Mouse (Mus musculus) liver, embryonic 15.5 days (tissue): ENCODE results near the gene Upf3a. TPM values are rescaled to one million over a fixed set of nuclear protein-coding genes. Genes with fewer than 3 reads are reported as not detected.
"Not testable (repeated sequence)": the region's sequence is repeated elsewhere in the genome, so short reads cannot be mapped to it uniquely, and the experiment has no call there.

Source experiments
- ATAC-seq: fragments of 200-750 bp; cut with Nextera tagmentation; 2 replicates; pipeline ENCODE4 v1.8.0; 2017; ENCODE audit warnings: moderate number of reproducible peaks, mild to moderate bottlenecking, moderate library complexity; ENCODE audit not compliant: insufficient read depth
- H3K27ac ChIP-seq: fragments of 300-500 bp; sonication (generic); replicated peaks from 2 replicates; pipeline ENCODE4 v1.5.1; 2015; ENCODE audit warnings: mild to moderate bottlenecking, inconsistent platforms
- H3K27me3 ChIP-seq: fragments of 300-500 bp; sonication (generic); 2 replicates; pipeline ENCODE4 v1.6.1; 2015; ENCODE audit warnings: mild to moderate bottlenecking, inconsistent platforms
- H3K36me3 ChIP-seq: fragments of 300-500 bp; sonication (generic); replicated peaks from 2 replicates; pipeline ENCODE4 v1.6.1; 2015; ENCODE audit warnings: moderate library complexity, mild to moderate bottlenecking, inconsistent platforms
- H3K4me1 ChIP-seq: fragments of 300-500 bp; sonication (generic); replicated peaks from 2 replicates; pipeline ENCODE4 v1.6.1; 2015; ENCODE audit warnings: inconsistent platforms
- H3K4me2 ChIP-seq: fragments of 300-500 bp; sonication (generic); 2 replicates; pipeline ENCODE4 v1.6.1; 2015; ENCODE audit warnings: moderate library complexity, mild to moderate bottlenecking, inconsistent platforms
- H3K4me3 ChIP-seq: fragments of 300-500 bp; sonication (generic); replicated peaks from 2 replicates; pipeline ENCODE4 v1.5.1; 2015; ENCODE audit warnings: mild to moderate bottlenecking, inconsistent platforms
- H3K9ac ChIP-seq: fragments of 300-500 bp; sonication (generic); 2 replicates; pipeline ENCODE4 v1.6.1; 2015; ENCODE audit warnings: moderate library complexity, mild to moderate bottlenecking, inconsistent platforms
- H3K9me3 ChIP-seq: fragments of 300-500 bp; sonication (generic); replicated peaks from 2 replicates; pipeline ENCODE4 v1.6.1; 2016; ENCODE audit warnings: inconsistent platforms
- WGBS: fragments of 180-500 bp; shearing (Covaris S2); methylation state at CpG from one replicate; pipeline ENCODE4 v1.1.7; 2015; ENCODE audit warnings: mixed read lengths; ENCODE audit not compliant: insufficient replicate concordance; 5-methylcytosine and 5-hydroxymethylcytosine counted together
- polyA plus RNA-seq: library from polyadenylated mRNA; unstranded; fragments of >200 nt; fragmentation: Nextera tagmentation; extraction: Ambion mirVana; gene quantifications from 2 replicates; pipeline ENCODE4 v1.2.1, GENCODE M21; 2015

Gene Upf3a
- polyA plus RNA-seq, 1 experiment from 2014 or later = 11.2 TPM

- Histone ChIP-seq H3K27ac (no peak overlapping the region), H3K9ac (no peak overlapping the region), H3K4me1 (peaks cover 14% of the 10 kb centered on the region), H3K4me3 (no peak overlapping the region), H3K27me3 (no peaks in the 10 kb centered on the region), H3K36me3 (peaks cover 58% of the 10 kb centered on the region), H3K9me3 (no peaks in the 10 kb centered on the region), H3K4me2 (no peak overlapping the region)
- no peak for ATAC-seq
- 78% methylated on average over 3 of the region's 3 CpGs for WGBS
Measured at GRCm38 (mm10) chr8:13780536-13780935, 4.9 kb upstream of the Upf3a start.

- under 1% methylated on average over 46 of the region's 47 CpGs for WGBS
- Histone ChIP-seq H3K27me3 (no peaks in the 10 kb centered on the region), H3K27ac (peak overlapping the region; percentile 97), H3K4me3 (peak overlapping the region; percentile 67), H3K4me2 (peak overlapping the region; percentile 81), H3K4me1 (peaks cover 21% of the 10 kb centered on the region), H3K36me3 (peaks cover 22% of the 10 kb centered on the region), H3K9me3 (no peaks in the 10 kb centered on the region), H3K9ac (peak overlapping the region; percentile 89)
- peak; percentile 91 for ATAC-seq
Measured at GRCm38 (mm10) chr8:13785764-13786299, 417 bp downstream of the Upf3a start.

GRCm38 (mm10) chr8:13789606-13790005 is 4.2 kb downstream of the Upf3a start:
- 80% methylated on average over 8 of the region's 8 CpGs for WGBS
- no peak overlapping the region for H3K4me3 ChIP-seq
- no peaks in the 10 kb centered on the region for H3K9me3 ChIP-seq
- no peak for ATAC-seq
- peaks cover 11% of the 10 kb centered on the region for H3K4me1 ChIP-seq
- no peak overlapping the region for H3K4me2 ChIP-seq
- no peak overlapping the region for H3K9ac ChIP-seq
- H3K27ac ChIP-seq = no peak overlapping the region
- H3K36me3 ChIP-seq = peaks cover 27% of the 10 kb centered on the region
- H3K27me3 ChIP-seq = no peaks in the 10 kb centered on the region

GRCm38 (mm10) chr8:13793097-13793745 is 7.8 kb downstream of the Upf3a start:
- Histone ChIP-seq H3K4me1 (no peaks in the 10 kb centered on the region), H3K27ac (no peak overlapping the region), H3K4me3 (no peak overlapping the region), H3K9me3 (no peaks in the 10 kb centered on the region), H3K4me2 (no peak overlapping the region), H3K27me3 (no peaks in the 10 kb centered on the region), H3K36me3 (peaks cover 54% of the 10 kb centered on the region), H3K9ac (no peak overlapping the region)
- ATAC-seq = no peak
- WGBS = 72% methylated on average over 8 of the region's 8 CpGs

GRCm38 (mm10) chr8:13793746-13794101 is 8.3 kb downstream of the Upf3a start:
- no peak for ATAC-seq
- Histone ChIP-seq H3K9ac (no peak overlapping the region), H3K4me1 (no peaks in the 10 kb centered on the region), H3K4me2 (no peak overlapping the region), H3K27me3 (no peaks in the 10 kb centered on the region), H3K36me3 (peaks cover 57% of the 10 kb centered on the region), H3K9me3 (no peaks in the 10 kb centered on the region), H3K27ac (no peak overlapping the region), H3K4me3 (no peak overlapping the region)
- 87% methylated on average over 11 of the region's 11 CpGs for WGBS

- no peak overlapping the region for H3K4me2 ChIP-seq
- ATAC-seq = no peak
- no peak overlapping the region for H3K4me3 ChIP-seq
- H3K9ac ChIP-seq = no peak overlapping the region
- no peak overlapping the region for H3K27ac ChIP-seq
- H3K9me3 ChIP-seq = no peaks in the 10 kb centered on the region
- no peaks in the 10 kb centered on the region for H3K4me1 ChIP-seq
- H3K27me3 ChIP-seq = no peaks in the 10 kb centered on the region
- peaks cover 40% of the 10 kb centered on the region for H3K36me3 ChIP-seq
- WGBS = 81% methylated on average over 5 of the region's 5 CpGs
Measured at GRCm38 (mm10) chr8:13797676-13798075, 12.3 kb downstream of the Upf3a start.

- H3K4me2 ChIP-seq = no peak overlapping the region
- no peak for ATAC-seq
- H3K27ac ChIP-seq = no peak overlapping the region
- H3K9ac ChIP-seq = no peak overlapping the region
- no peak overlapping the region for H3K4me3 ChIP-seq
- H3K9me3 ChIP-seq = no peaks in the 10 kb centered on the region
- H3K27me3 ChIP-seq = no peaks in the 10 kb centered on the region
- peaks cover 30% of the 10 kb centered on the region for H3K36me3 ChIP-seq
- WGBS = 74% methylated on average over 5 of the region's 5 CpGs
- no peaks in the 10 kb centered on the region for H3K4me1 ChIP-seq
Measured at GRCm38 (mm10) chr8:13799566-13799965, 14.2 kb downstream of the Upf3a start.

GRCm38 (mm10) chr8:13828598-13829172 is 43.3 kb downstream of the Upf3a start:
- no peak for ATAC-seq
- Histone ChIP-seq H3K4me3 (no peak overlapping the region), H3K9ac (no peak overlapping the region), H3K27me3 (no peaks in the 10 kb centered on the region), H3K36me3 (no peaks in the 10 kb centered on the region), H3K4me2 (no peak overlapping the region), H3K9me3 (no peaks in the 10 kb centered on the region), H3K4me1 (no peaks in the 10 kb centered on the region), H3K27ac (no peak overlapping the region)
- 47% methylated on average over 7 of the region's 7 CpGs for WGBS

- H3K27ac ChIP-seq, H3K36me3 ChIP-seq, H3K9me3 ChIP-seq, H3K27me3 ChIP-seq, H3K4me2 ChIP-seq, H3K4me1 ChIP-seq, ATAC-seq, H3K4me3 ChIP-seq, H3K9ac ChIP-seq: not testable (repeated sequence)
- WGBS = 64% methylated on average over 5 of the region's 5 CpGs
Measured at GRCm38 (mm10) chr8:13838289-13838688, 52.9 kb downstream of the Upf3a start, which contains the start of gene AF366264. AF366264 (minus strand) TSS chr8:13838389.

GRCm38 (mm10) chr8:13843286-13843685 is 57.9 kb downstream of the Upf3a start:
- not testable (repeated sequence) for ATAC-seq, H3K27me3 ChIP-seq

More at GRCm38 (mm10) chr8:13843286-13843685, 57.9 kb downstream of the Upf3a start:
- not testable (repeated sequence) for H3K36me3 ChIP-seq, H3K4me3 ChIP-seq, H3K9ac ChIP-seq, H3K4me2 ChIP-seq, H3K27ac ChIP-seq, H3K9me3 ChIP-seq, H3K4me1 ChIP-seq
- 57% methylated on average over 1 of the region's 1 CpGs for WGBS
